Mouse (Mus musculus) kidney, adult 2 months (tissue): ENCODE measurements around the gene Zap70.

Experiments
- CTCF ChIP-seq: fragments of 200-500 bp; conservative IDR thresholded peaks from 2 replicates; pipeline ENCODE4 v1.5.1; 2011; ENCODE audit warnings: low read depth, mild to moderate bottlenecking, control low read depth, low read length, moderate library complexity, mixed read lengths; ENCODE audit not compliant: insufficient read depth, insufficient read length
- POLR2A ChIP-seq: fragments of 200-500 bp; IDR thresholded peaks from one replicate; pipeline ENCODE4 v1.6.1; 2011; ENCODE audit warnings: low read depth, low read length, control low read depth

- TF ChIP-seq CTCF: no peak
- no peak for TF ChIP-seq POLR2A
Observed at GRCm38 (mm10) chr1:36811806-36812205, 50.2 kb downstream of the Zap70 start.
